Mouse (Mus musculus): Measurements from ENCODE around the gene Mdga1.

GRCm38 (mm10) chr17:29796086-29796485 is 173.8 kb downstream of the Mdga1 start:
- TF ChIP-seq CTCF (IDR thresholded peaks at IDR 0.05; ENCODE audit: low read depth, low read length): peak; percentile 31; the same call in 1 of the 2 replicates
- TF ChIP-seq GATA1 (IDR thresholded peaks at IDR 0.05; ENCODE audit: borderline replicate concordance, low read length): no peak
- no peak for TF ChIP-seq POLR2AphosphoS5 (IDR thresholded peaks at IDR 0.05; ENCODE audit: insufficient replicate concordance, low read depth, low read length)
- no peak for TF ChIP-seq TAL1 (conservative IDR thresholded peaks at IDR 0.05; ENCODE audit: low read depth, low read length)
- no peak for TF ChIP-seq GATA2 (IDR thresholded peaks at IDR 0.05; ENCODE audit: borderline replicate concordance, low read depth, low read length)
